ENCODE assay signal across 9 mouse cellular contexts in the genomic region with DNA sequence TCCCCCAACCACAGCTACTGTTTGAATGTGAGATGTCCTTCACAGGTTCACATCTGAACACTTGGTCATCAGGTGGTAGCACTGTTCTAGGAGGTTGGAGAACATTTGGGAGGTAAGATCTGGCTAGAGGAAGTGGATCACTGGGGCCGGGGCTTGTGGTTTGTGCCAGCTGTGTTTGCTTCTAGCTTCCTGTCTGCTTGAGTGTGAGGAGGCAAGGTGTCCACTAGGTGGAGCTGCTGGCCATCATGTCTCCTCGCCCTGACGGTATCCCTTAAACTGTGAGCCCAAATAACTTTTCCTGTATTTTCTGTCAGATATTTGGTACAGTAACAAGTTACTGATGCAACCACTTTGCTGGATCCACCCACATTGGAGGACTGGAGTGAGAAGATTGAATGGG. TPM values are rescaled to one million over a fixed set of nuclear protein-coding genes. Genes with fewer than 3 reads are reported as not detected.
DNase-seq lines count a peak whose midpoint lies in the region; ATAC-seq and TF ChIP-seq lines count a peak whose summit lies in the region.
"Had no signal": no experiment of that assay in that cellular context is flagged by ENCODE, and none has a peak within 500 bp of the region (broad histone marks: within the 10 kb centered on the region; RNA-seq: fewer than 3 reads in every experiment).

No protein-coding gene starts in this region.

- no peaks in the 10 kb centered on the region for H3K27me3 ChIP-seq in liver, embryonic 14.5 days (ENCODE audit: control insufficient read depth, insufficient read depth, low read length)
- no peaks in the 10 kb centered on the region for H3K27me3 ChIP-seq in liver, embryonic 11.5 days (replicated peaks; ENCODE audit: control insufficient read depth, insufficient read depth, low read length)
- no peaks in the 10 kb centered on the region; the same call in 1 of the 2 replicates for H3K27me3 ChIP-seq in E14TG2a.4 (ENCODE audit: insufficient read depth, low read length)
- no peaks in the 10 kb centered on the region for H3K27me3 ChIP-seq in small intestine, adult 2 months (ENCODE audit: control insufficient read depth, insufficient read depth, low read length)
- H3K27me3 ChIP-seq: liver, embryonic 15.5 days had no signal

- H3K4me3 ChIP-seq in liver, embryonic 14.5 days (ENCODE audit: insufficient read depth in 1 of 2, low read depth in 2 of 2, low read length in 2 of 2), result no peak overlapping the region
- no peak overlapping the region for H3K4me3 ChIP-seq in liver, embryonic 11.5 days (ENCODE audit: low read depth, low read length)
- H3K4me3 ChIP-seq in E14TG2a.4 (replicated peaks; ENCODE audit: low read length), result no peak overlapping the region
- no peak overlapping the region for H3K4me3 ChIP-seq in small intestine, adult 2 months (ENCODE audit: low read depth, low read length)
- H3K4me3 ChIP-seq: liver, embryonic 15.5 days had no signal

- WGBS in liver, embryonic 14.5 days (ENCODE audit: insufficient replicate concordance), result 41% methylated on average over 3 of the region's 3 CpGs
- WGBS in liver, embryonic 11.5 days, result 55% methylated on average over 3 of the region's 3 CpGs
- WGBS in small intestine, adult 2 months, result 64% methylated on average over 3 of the region's 3 CpGs

- DNase-seq in liver, embryonic 14.5 days (ENCODE audit: low read depth in 3 of 3, low spot score in 3 of 3), result no peak
- DNase-seq in liver, embryonic 11.5 days (ENCODE audit: low spot score), result no peak
- peak; percentile 4 for DNase-seq in T-cell, adult 2 months (ENCODE audit: low spot score)
- DNase-seq in adrenal gland, postnatal 36 days, result no peak
- no peak for DNase-seq in left cerebral cortex, postnatal 10 days (ENCODE audit: extremely low spot score in 1 of 2, low spot score in 2 of 2)

- TF ChIP-seq EP300 in liver, embryonic 14.5 days (IDR thresholded peaks at IDR 0.05; ENCODE audit: low read depth), result no peak

- no peak overlapping the region for H3K27ac ChIP-seq in liver, embryonic 14.5 days
- no peak overlapping the region for H3K27ac ChIP-seq in liver, embryonic 11.5 days (ENCODE audit: low read depth, low read length)
- no peak overlapping the region for H3K27ac ChIP-seq in small intestine, adult 2 months (ENCODE audit: insufficient read depth, low read depth, low read length)
- H3K27ac ChIP-seq: hindbrain, embryonic 14.5 days; liver, embryonic 15.5 days had no signal

- TF ChIP-seq CTCF in liver, embryonic 14.5 days (IDR thresholded peaks at IDR 0.05; ENCODE audit: low read depth), result peak; percentile 76
- TF ChIP-seq CTCF in E14TG2a.4 (conservative IDR thresholded peaks at IDR 0.05; ENCODE audit: low read length), result peak; percentile 66
- peak; percentile 55; the same call in 1 of the 2 replicates for TF ChIP-seq CTCF in small intestine, adult 2 months (IDR thresholded peaks at IDR 0.05; ENCODE audit: extremely low read depth, insufficient read length, insufficient replicate concordance, low read depth, low read length)

- no peaks in the 10 kb centered on the region for H3K4me1 ChIP-seq in liver, embryonic 14.5 days (replicated peaks; ENCODE audit: control insufficient read depth in 2 of 2, insufficient read depth in 2 of 2, low read length in 1 of 2)
- no peaks in the 10 kb centered on the region for H3K4me1 ChIP-seq in liver, embryonic 11.5 days (replicated peaks; ENCODE audit: control insufficient read depth, insufficient read depth, low read length)
- H3K4me1 ChIP-seq in E14TG2a.4 (replicated peaks; ENCODE audit: low read depth, low read length), result peaks cover 12% of the 10 kb centered on the region
- H3K4me1 ChIP-seq in small intestine, adult 2 months (ENCODE audit: control insufficient read depth, insufficient read depth, insufficient read length, low read length), result no peaks in the 10 kb centered on the region
- H3K4me1 ChIP-seq: liver, embryonic 15.5 days had no signal

- ATAC-seq in liver, embryonic 14.5 days (ENCODE audit: insufficient read depth), result no peak
- no peak for ATAC-seq in liver, embryonic 11.5 days (replicated peaks; ENCODE audit: low FRiP score)

- H3K4me2 ChIP-seq in liver, embryonic 14.5 days (ENCODE audit: low read depth), result no peak overlapping the region
- H3K4me2 ChIP-seq in liver, embryonic 11.5 days, result no peak overlapping the region
- H3K4me2 ChIP-seq: hindbrain, embryonic 14.5 days; liver, embryonic 15.5 days had no signal

- intact Hi-C loops in left cerebral cortex, postnatal 10 days (cut with DNase I), result no loop called here

- no peak overlapping the region for H3K9ac ChIP-seq in liver, embryonic 14.5 days (replicated peaks)
- H3K9ac ChIP-seq in liver, embryonic 11.5 days (ENCODE audit: low read depth, low read length), result no peak overlapping the region
- H3K9ac ChIP-seq: hindbrain, embryonic 14.5 days; liver, embryonic 15.5 days had no signal

- no peaks in the 10 kb centered on the region for H3K9me3 ChIP-seq in liver, embryonic 14.5 days (ENCODE audit: control insufficient read depth, low read length)
- no peaks in the 10 kb centered on the region; the same call in 1 of the 2 replicates for H3K9me3 ChIP-seq in liver, embryonic 11.5 days (ENCODE audit: control insufficient read depth, low read length)
- peaks cover 12% of the 10 kb centered on the region; the same call in 1 of the 2 replicates for H3K9me3 ChIP-seq in E14TG2a.4 (ENCODE audit: low read length)
- H3K9me3 ChIP-seq: liver, embryonic 15.5 days had no signal

- H3K36me3 ChIP-seq in liver, embryonic 14.5 days (replicated peaks; ENCODE audit: control insufficient read depth, insufficient read depth, low read depth), result no peaks in the 10 kb centered on the region
- no peaks in the 10 kb centered on the region for H3K36me3 ChIP-seq in liver, embryonic 11.5 days (ENCODE audit: control insufficient read depth, insufficient read depth, low read length)
- no peaks in the 10 kb centered on the region for H3K36me3 ChIP-seq in E14TG2a.4 (ENCODE audit: insufficient read depth, low read length)
- H3K36me3 ChIP-seq in small intestine, adult 2 months (ENCODE audit: control insufficient read depth, insufficient read depth, low read length), result no peaks in the 10 kb centered on the region
- H3K36me3 ChIP-seq: liver, embryonic 15.5 days had no signal

- no peak for TF ChIP-seq POLR2A in small intestine, adult 2 months (IDR thresholded peaks at IDR 0.05; ENCODE audit: low read depth, low read length)

RNA-seq across cellular contexts. Expression of gene Acadsb, which starts 59.1 kb away (rescaled TPM):
- 3.2 and 4.5 TPM in 2 replicates for polyA plus RNA-seq in liver, embryonic 14.5 days (2012; rRNA removed)
- 30.2 and 33.6 TPM in 2 replicates for polyA plus RNA-seq in liver, embryonic 14.5 days (2014; fragmentation: Nextera tagmentation; extraction: Ambion mirVana)
- polyA plus RNA-seq in liver, embryonic 11.5 days (2014; fragmentation: Nextera tagmentation; extraction: Ambion mirVana), result 50.8 and 54.8 TPM in 2 replicates
- 0.96 and 1.1 TPM in 2 replicates for polyA plus RNA-seq in small intestine, adult 2 months (2012; rRNA removed)
- total RNA-seq in adrenal gland, postnatal 36 days (2021), result 100 to 1,000 TPM; 240 to 608 TPM
- 10 to 100 TPM; 63.4 to 71.9 TPM for total RNA-seq in left cerebral cortex, postnatal 10 days (2021)

RNA-seq across cellular contexts. Expression of gene Ikzf5, which starts 59.2 kb away (rescaled TPM):
- polyA plus RNA-seq in liver, embryonic 14.5 days (2012; rRNA removed), result 7.7 and 9.5 TPM in 2 replicates
- 14.3 and 16.0 TPM in 2 replicates for polyA plus RNA-seq in liver, embryonic 14.5 days (2014; fragmentation: Nextera tagmentation; extraction: Ambion mirVana)
- polyA plus RNA-seq in liver, embryonic 11.5 days (2014; fragmentation: Nextera tagmentation; extraction: Ambion mirVana), result 20.6 and 21.1 TPM in 2 replicates
- 2.9 and 6.4 TPM in 2 replicates for polyA plus RNA-seq in small intestine, adult 2 months (2012; rRNA removed)
- total RNA-seq in adrenal gland, postnatal 36 days (2021), result 10 to 100 TPM; 28.6 to 32.7 TPM
- total RNA-seq in left cerebral cortex, postnatal 10 days (2021), result 10 to 100 TPM; 49.1 to 52.4 TPM
